8 mouse cellular contexts compared by ENCODE assay signal in the genomic region with DNA sequence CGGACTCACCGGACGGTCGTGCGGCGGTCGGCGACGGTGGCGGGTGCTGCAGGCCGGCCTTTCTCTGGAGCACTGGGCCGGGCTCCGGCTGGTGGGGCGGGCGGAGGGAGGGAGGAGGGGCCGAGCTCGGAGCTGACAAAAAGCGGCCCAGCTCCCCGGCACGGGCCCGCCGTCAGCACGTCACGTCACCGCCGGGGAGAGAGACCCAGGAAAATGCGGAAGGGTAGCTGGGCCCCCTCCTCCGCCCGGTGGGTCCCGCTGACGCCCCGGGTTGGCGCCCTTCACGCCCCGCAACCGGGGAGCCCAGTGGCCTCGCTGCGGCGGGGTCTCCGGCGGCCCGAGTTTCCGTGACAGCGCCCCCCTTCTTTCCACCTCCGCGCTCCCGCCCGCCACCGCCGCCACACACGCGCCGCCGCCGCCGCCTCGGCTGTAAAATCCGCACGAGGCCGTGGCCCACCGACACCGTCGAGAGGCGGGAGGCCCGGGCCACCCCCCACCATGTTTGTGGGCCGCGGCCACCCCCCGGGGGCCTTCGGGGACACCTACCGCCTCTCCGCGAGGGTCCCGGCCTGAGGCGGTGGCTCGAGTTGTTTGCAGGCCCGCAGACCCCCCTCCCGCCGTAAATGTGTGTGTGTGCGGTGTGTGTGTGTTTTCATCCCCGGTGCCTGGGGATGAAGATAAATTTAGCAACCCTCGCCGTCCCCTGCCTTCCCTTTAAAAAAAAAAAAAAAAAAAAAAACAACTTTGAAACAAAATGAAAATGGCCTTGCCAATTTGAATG. TPM values are rescaled to one million over a fixed set of nuclear protein-coding genes. Genes with fewer than 3 reads are reported as not detected.
DNase-seq lines count a peak whose midpoint lies in the region; ATAC-seq lines count a peak whose summit lies in the region.

Gene Zfx, minus strand, starts transcription at position 644 of the 781 bp plus-strand sequence.

- peak within 1 kb of the TSS; percentile 40 for H3K4me2 ChIP-seq in embryonic facial prominence, embryonic 12.5 days (replicated peaks)
- H3K4me2 ChIP-seq in limb, embryonic 12.5 days = peak within 1 kb of the TSS; percentile 73
- H3K4me2 ChIP-seq in midbrain, embryonic 13.5 days (replicated peaks) = peak within 1 kb of the TSS; percentile 76

- ATAC-seq in embryonic facial prominence, embryonic 12.5 days (ENCODE audit: insufficient number of reproducible peaks, insufficient read depth, low FRiP score, low TSS enrichment) = peak; percentile 71
- peak; percentile 41 for ATAC-seq in limb, embryonic 12.5 days (ENCODE audit: insufficient number of reproducible peaks, insufficient read depth, low FRiP score, low TSS enrichment, low read depth)
- ATAC-seq in midbrain, embryonic 13.5 days = peak; percentile 85

- no peaks in the 10 kb centered on the region for H3K9me3 ChIP-seq in embryonic facial prominence, embryonic 12.5 days
- H3K9me3 ChIP-seq in limb, embryonic 12.5 days = no peaks in the 10 kb centered on the region
- H3K9me3 ChIP-seq in midbrain, embryonic 13.5 days = no peaks in the 10 kb centered on the region

- H3K27ac ChIP-seq in embryonic facial prominence, embryonic 12.5 days = peak within 1 kb of the TSS; percentile 100
- H3K27ac ChIP-seq in limb, embryonic 12.5 days = peak within 1 kb of the TSS; percentile 100
- H3K27ac ChIP-seq in midbrain, embryonic 13.5 days = peak within 1 kb of the TSS; percentile 99

- peaks cover 24% of the 10 kb centered on the region for H3K27me3 ChIP-seq in embryonic facial prominence, embryonic 12.5 days
- H3K27me3 ChIP-seq in limb, embryonic 12.5 days = peaks cover 64% of the 10 kb centered on the region
- H3K27me3 ChIP-seq in midbrain, embryonic 13.5 days = peaks cover 77% of the 10 kb centered on the region

- H3K4me1 ChIP-seq in embryonic facial prominence, embryonic 12.5 days = no peaks in the 10 kb centered on the region
- H3K4me1 ChIP-seq in limb, embryonic 12.5 days (replicated peaks) = no peaks in the 10 kb centered on the region
- H3K4me1 ChIP-seq in midbrain, embryonic 13.5 days (replicated peaks) = peaks cover 10% of the 10 kb centered on the region

- H3K36me3 ChIP-seq in embryonic facial prominence, embryonic 12.5 days = no peaks in the 10 kb centered on the region
- H3K36me3 ChIP-seq in limb, embryonic 12.5 days = no peaks in the 10 kb centered on the region
- no peaks in the 10 kb centered on the region for H3K36me3 ChIP-seq in midbrain, embryonic 13.5 days

- peak; percentile 79 for DNase-seq in 3134 (ENCODE audit: extremely low read depth, insufficient read length, low spot score)
- peak; percentile 75 for DNase-seq in adrenal gland, postnatal 10 days
- peak; percentile 97 for DNase-seq in heart, adult 11 months
- DNase-seq in kidney, adult 11 months = peak; percentile 47
- DNase-seq in spleen, adult 12 weeks (ENCODE audit: low spot score) = peak; percentile 61

- H3K4me3 ChIP-seq in embryonic facial prominence, embryonic 12.5 days = peak within 1 kb of the TSS; percentile 56
- peak within 1 kb of the TSS; percentile 58 for H3K4me3 ChIP-seq in limb, embryonic 12.5 days (replicated peaks)
- H3K4me3 ChIP-seq in midbrain, embryonic 13.5 days (replicated peaks) = peak within 1 kb of the TSS; percentile 58

- WGBS in embryonic facial prominence, embryonic 12.5 days = 25% methylated on average over 61 of the region's 82 CpGs
- 30% methylated on average over 66 of the region's 82 CpGs for WGBS in limb, embryonic 12.5 days
- WGBS in midbrain, embryonic 13.5 days = 37% methylated on average over 42 of the region's 82 CpGs

- H3K9ac ChIP-seq in embryonic facial prominence, embryonic 12.5 days = peak within 1 kb of the TSS; percentile 91
- H3K9ac ChIP-seq in limb, embryonic 12.5 days (replicated peaks) = peak within 1 kb of the TSS; percentile 96
- peak within 1 kb of the TSS; percentile 90 for H3K9ac ChIP-seq in midbrain, embryonic 13.5 days (replicated peaks)

RNA-seq across cellular contexts. Expression of gene Zfx, which starts in this region (rescaled TPM):
- 10 to 100 TPM; 27.0 to 36.8 TPM for total RNA-seq in adrenal gland, postnatal 10 days (2021)
- 27.9 and 31.2 TPM in 2 replicates for polyA plus RNA-seq in embryonic facial prominence, embryonic 12.5 days (2016; fragmentation: Nextera tagmentation; extraction: Ambion mirVana)
- polyA plus RNA-seq in limb, embryonic 12.5 days (2016; fragmentation: Nextera tagmentation; extraction: Ambion mirVana) = 33.0 and 34.0 TPM in 2 replicates
- polyA plus RNA-seq in midbrain, embryonic 13.5 days (2015; fragmentation: Nextera tagmentation; extraction: Ambion mirVana) = 29.7 and 31.0 TPM in 2 replicates

Comparison
In these comparisons a context has a peak if more than half of its experiments do, and no peak if none do; other contexts are left out.
1. Peak in every context shown above with its lines: DNase-seq, ATAC-seq, H3K4me3 ChIP-seq and H3K27ac ChIP-seq.
2. DNase-seq: peak in every context shown above with its lines; median percentile 97 in heart, adult 11 months; 79 in 3134; 75 in adrenal gland, postnatal 10 days; 61 in spleen, adult 12 weeks; 47 in kidney, adult 11 months.